Mouse (Mus musculus): Measurements from ENCODE around the gene Tcl1b4. TPM values are rescaled to one million over a fixed set of nuclear protein-coding genes. Genes with fewer than 3 reads are reported as not detected.

Gene Tcl1b4
- polyA plus RNA-seq, 1 experiment from 2014 or later, result not detected

DNA sequence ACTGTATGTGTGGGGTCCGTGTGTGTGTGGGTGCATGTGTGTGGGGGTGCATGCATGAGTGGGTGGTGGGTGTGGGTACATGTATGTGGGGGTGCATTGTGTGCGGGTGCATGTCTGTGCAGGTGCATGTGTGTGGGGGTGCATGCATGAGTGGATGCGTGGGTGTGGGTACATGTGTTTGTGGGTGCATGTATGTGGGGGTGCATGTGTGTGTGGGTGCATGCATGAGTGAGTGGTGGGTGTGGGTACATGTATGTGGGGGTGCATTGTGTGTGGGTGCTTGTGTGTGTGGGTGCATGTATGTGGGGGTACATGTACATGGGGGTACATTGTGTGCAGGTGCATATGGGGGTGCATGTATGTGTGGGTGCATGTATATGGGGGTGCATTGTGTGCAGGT, 52.0 kb downstream of the Tcl1b4 start:
- WGBS, result 84% methylated on average over 3 of the region's 3 CpGs
- Histone ChIP-seq H3K27me3 (no peaks in the 10 kb centered on the region), H3K9me3 (replicated peaks) (no peaks in the 10 kb centered on the region), H3K4me2 (replicated peaks) (no peak overlapping the region), H3K27ac (replicated peaks) (no peak overlapping the region), H3K36me3 (no peaks in the 10 kb centered on the region), H3K4me1 (peaks cover 5% of the 10 kb centered on the region), H3K9ac (no peak overlapping the region), H3K4me3 (replicated peaks) (no peak overlapping the region)
- no peak for ATAC-seq (ENCODE audit: insufficient number of reproducible peaks, low FRiP score, low TSS enrichment, low read depth)

Other genes starting within 250 kb of the Tcl1b4 start
- 3.6 and 4.4 TPM in 2 replicates for gene Syne3, start 192.1 kb upstream of the Tcl1b4 start, polyA plus RNA-seq (2015; fragmentation: Nextera tagmentation; extraction: Ambion mirVana)
- gene Glrx5, start 169.3 kb upstream of the Tcl1b4 start, polyA plus RNA-seq (2015; fragmentation: Nextera tagmentation; extraction: Ambion mirVana), result 152 and 159 TPM in 2 replicates
- not detected in 2 replicates for gene Tcl1b2, start 55.9 kb upstream of the Tcl1b4 start, polyA plus RNA-seq (2015; fragmentation: Nextera tagmentation; extraction: Ambion mirVana)
- gene Tcl1b1, start 42.3 kb upstream of the Tcl1b4 start, polyA plus RNA-seq (2015; fragmentation: Nextera tagmentation; extraction: Ambion mirVana), result not detected in 2 replicates
- not detected in 2 replicates for gene Tcl1b5, start 25.6 kb upstream of the Tcl1b4 start, polyA plus RNA-seq (2015; fragmentation: Nextera tagmentation; extraction: Ambion mirVana)
- not detected in 2 replicates for gene Tcl1b3, start 10.9 kb upstream of the Tcl1b4 start, polyA plus RNA-seq (2015; fragmentation: Nextera tagmentation; extraction: Ambion mirVana)
- gene Tcl1, start 20.8 kb downstream of the Tcl1b4 start, polyA plus RNA-seq (2015; fragmentation: Nextera tagmentation; extraction: Ambion mirVana), result not detected in 2 replicates
- 0.37 and 0.38 TPM in 2 replicates for gene Tunar, start 131.9 kb downstream of the Tcl1b4 start, polyA plus RNA-seq (2015; fragmentation: Nextera tagmentation; extraction: Ambion mirVana)

All from embryonic facial prominence, embryonic 15.5 days (tissue).